Mouse (Mus musculus) CH12.LX (cell line): Measurements from ENCODE around the gene Alg13.

Experiments used
- CTCF ChIP-seq, 2 experiments: IDR thresholded peaks in 1 of 2; conservative IDR thresholded peaks in 1 of 2; 2 replicates each; pipeline ENCODE4 v1.5.1; 2011 to 2012; ENCODE audit warnings: low read depth in 2 of 2, low read length in 2 of 2, improper control_type of control experiment in 1 of 2, inconsistent platforms in 1 of 2, mild to moderate bottlenecking in 1 of 2, moderate library complexity in 1 of 2
- ELF1 ChIP-seq: IDR thresholded peaks from 2 replicates; pipeline ENCODE4 v1.6.1; 2014; ENCODE audit warnings: low read depth, mild to moderate bottlenecking, inconsistent platforms, low read length, improper control_type of control experiment
- POLR2A ChIP-seq: IDR thresholded peaks from 2 replicates; pipeline ENCODE4 v1.6.1; 2011; ENCODE audit warnings: low read depth, mild to moderate bottlenecking, improper control_type of control experiment, low read length
- ZC3H11A ChIP-seq: IDR thresholded peaks from 2 replicates; pipeline ENCODE4 v1.6.1; 2012; ENCODE audit warnings: low read depth, mild to moderate bottlenecking, inconsistent platforms, low read length, improper control_type of control experiment
- ZKSCAN1 ChIP-seq: IDR thresholded peaks from 2 replicates; pipeline ENCODE4 v1.6.1; 2012; ENCODE audit warnings: low read depth, inconsistent platforms, low read length, improper control_type of control experiment, borderline replicate concordance

GRCm38 (mm10) chrX:144374196-144374595 is 56.6 kb downstream of the Alg13 start:
- TF ChIP-seq ELF1: no peak
- TF ChIP-seq ZKSCAN1: no peak
- no peak for TF ChIP-seq POLR2A
- TF ChIP-seq ZC3H11A: no peak
- no peak for TF ChIP-seq CTCF (conservative IDR thresholded peaks at IDR 0.05 in 1 of 2, IDR thresholded peaks at IDR 0.05 in 1 of 2; ENCODE audit: low read depth in 2 of 2, low read length in 2 of 2)
